Mouse (Mus musculus) mouse trophoblast stem cell (cell line): ENCODE measurements around the gene Polr2l.

Experiments
- in situ Hi-C, 2 experiments: fragments of 300-500 bp; cut with MseI, MboI; formaldehyde crosslinking; loops; 2 replicates in 1 of 2; 3 replicates in 1 of 2; pipeline ENCODE4 v1.15.1; 2025

The Polr2l gene

GRCm38 (mm10) chr7:141475011-141475804 is at the start of gene Polr2l, which contains the start of gene Tspan4:
TSS of gene Polr2l (minus strand) at chr7:141475132.
TSS of gene Tspan4 (plus strand) at chr7:141475240.
- in situ Hi-C loops: no loop called here

- in situ Hi-C loops: no loop called here
These were observed 49.3 kb upstream of the Polr2l start for GRCm38 (mm10) chr7:141524271-141524670.

GRCm38 (mm10) chr7:141523007-141523406 is 48.1 kb upstream of the Polr2l start:
- in situ Hi-C loops: no loop called here

GRCm38 (mm10) chr7:141519795-141520194 is 44.9 kb upstream of the Polr2l start:
- in situ Hi-C loops: no loop called here

GRCm38 (mm10) chr7:141518926-141519325 is 44.0 kb upstream of the Polr2l start:
- in situ Hi-C loops: no loop called here

GRCm38 (mm10) chr7:141518296-141518695 is 43.4 kb upstream of the Polr2l start:
- in situ Hi-C loops: no loop called here

GRCm38 (mm10) chr7:141517638-141518037 is 42.7 kb upstream of the Polr2l start:
- in situ Hi-C loops: no loop called here

- in situ Hi-C loops: no loop called here
These were observed 35.8 kb upstream of the Polr2l start for GRCm38 (mm10) chr7:141510681-141511191.

GRCm38 (mm10) chr7:141510196-141510595 is 35.3 kb upstream of the Polr2l start:
- in situ Hi-C loops: no loop called here

- in situ Hi-C loops: no loop called here
These were observed 33.2 kb upstream of the Polr2l start for GRCm38 (mm10) chr7:141508160-141508559.

- in situ Hi-C loops: no loop called here
These were observed 31.3 kb upstream of the Polr2l start for GRCm38 (mm10) chr7:141506278-141506677.

- in situ Hi-C loops: no loop called here
These were observed 27.6 kb upstream of the Polr2l start for GRCm38 (mm10) chr7:141502556-141502905.

GRCm38 (mm10) chr7:141501820-141502555 is 27.1 kb upstream of the Polr2l start:
- in situ Hi-C loops: no loop called here

- in situ Hi-C loops: no loop called here
These were observed 22.7 kb upstream of the Polr2l start for GRCm38 (mm10) chr7:141497600-141497999.

- in situ Hi-C loops: no loop called here
These were observed 21.0 kb upstream of the Polr2l start for GRCm38 (mm10) chr7:141495940-141496339.

GRCm38 (mm10) chr7:141495379-141495778 is 20.4 kb upstream of the Polr2l start:
- in situ Hi-C loops: no loop called here

GRCm38 (mm10) chr7:141493729-141494128 is 18.8 kb upstream of the Polr2l start:
- in situ Hi-C loops: no loop called here

- in situ Hi-C loops: no loop called here
These were observed 17.8 kb upstream of the Polr2l start for GRCm38 (mm10) chr7:141492738-141493137.

- in situ Hi-C loops: no loop called here
These were observed 16.2 kb upstream of the Polr2l start for GRCm38 (mm10) chr7:141491151-141491550.

GRCm38 (mm10) chr7:141487141-141487540 is 12.2 kb upstream of the Polr2l start:
- in situ Hi-C loops: no loop called here

GRCm38 (mm10) chr7:141486239-141486638 is 11.3 kb upstream of the Polr2l start:
- in situ Hi-C loops: no loop called here

GRCm38 (mm10) chr7:141485606-141486005 is 10.7 kb upstream of the Polr2l start:
- in situ Hi-C loops: no loop called here

GRCm38 (mm10) chr7:141485186-141485585 is 10.3 kb upstream of the Polr2l start:
- in situ Hi-C loops: no loop called here
